Mouse (Mus musculus) forebrain, embryonic 15.5 days (tissue): Measurements from ENCODE around the gene Coa3. TPM values are rescaled to one million over a fixed set of nuclear protein-coding genes. Genes with fewer than 3 reads are reported as not detected.
A peak's percentile ranks its signal among the peaks of the same experiment; 100 is the strongest.

ENCODE experiments used
- ATAC-seq: fragments of 200-750 bp; cut with Nextera tagmentation; replicated peaks from 2 replicates; pipeline ENCODE4 v1.8.0; 2017; ENCODE audit warnings: mild to moderate bottlenecking, moderate TSS enrichment, moderate library complexity
- H3K27ac ChIP-seq: fragments of 300-500 bp; sonication (generic); replicated peaks from 2 replicates; pipeline ENCODE4 v1.5.1; 2015; ENCODE audit warnings: mild to moderate bottlenecking, inconsistent platforms
- H3K27me3 ChIP-seq: fragments of 300-500 bp; sonication (generic); 2 replicates; pipeline ENCODE4 v1.6.1; 2015; ENCODE audit warnings: inconsistent platforms
- H3K36me3 ChIP-seq: fragments of 300-500 bp; sonication (generic); 2 replicates; pipeline ENCODE4 v1.6.1; 2015; ENCODE audit warnings: mild to moderate bottlenecking, inconsistent platforms
- H3K4me1 ChIP-seq: fragments of 300-500 bp; sonication (generic); 2 replicates; pipeline ENCODE4 v1.6.1; 2015; ENCODE audit warnings: inconsistent platforms
- H3K4me2 ChIP-seq: fragments of 300-500 bp; sonication (generic); replicated peaks from 2 replicates; pipeline ENCODE4 v1.6.1; 2015; ENCODE audit warnings: mild to moderate bottlenecking, inconsistent platforms
- H3K4me3 ChIP-seq: fragments of 300-500 bp; sonication (generic); 2 replicates; pipeline ENCODE4 v1.5.1; 2015; ENCODE audit warnings: mild to moderate bottlenecking, inconsistent platforms
- H3K9ac ChIP-seq: fragments of 300-500 bp; sonication (generic); replicated peaks from 2 replicates; pipeline ENCODE4 v1.6.1; 2015; ENCODE audit warnings: mild to moderate bottlenecking, inconsistent platforms
- H3K9me3 ChIP-seq: fragments of 300-500 bp; sonication (generic); 2 replicates; pipeline ENCODE4 v1.6.1; 2016; ENCODE audit warnings: inconsistent platforms
- WGBS: fragments of 180-500 bp; shearing (Covaris S2); methylation state at CpG from one replicate; pipeline ENCODE4 v1.1.7; 2015; ENCODE audit warnings: mixed read lengths; 5-methylcytosine and 5-hydroxymethylcytosine counted together
- polyA plus RNA-seq: library from polyadenylated mRNA; unstranded; fragments of >200 nt; fragmentation: Nextera tagmentation; extraction: Ambion mirVana; gene quantifications from 2 replicates; pipeline ENCODE4 v1.2.1, GENCODE M21; 2015

The Coa3 gene
- polyA plus RNA-seq, 1 experiment from 2014 or later, result 208 TPM

GRCm38 (mm10) chr11:101311083-101311482 lies 32.2 kb upstream of the Coa3 start:
- H3K9me3 ChIP-seq, result no peaks in the 10 kb centered on the region
- no peak overlapping the region for H3K27ac ChIP-seq
- peaks cover 2% of the 10 kb centered on the region; the same call in 1 of the 2 replicates for H3K4me1 ChIP-seq
- WGBS, result 93% methylated on average over 3 of the region's 3 CpGs
- H3K27me3 ChIP-seq, result no peaks in the 10 kb centered on the region
- H3K4me3 ChIP-seq, result no peak overlapping the region
- H3K4me2 ChIP-seq, result no peak overlapping the region
- ATAC-seq, result no peak
- H3K9ac ChIP-seq, result no peak overlapping the region
- no peaks in the 10 kb centered on the region for H3K36me3 ChIP-seq

- ATAC-seq, result no peak
- no peak overlapping the region for H3K4me2 ChIP-seq
Measured at GRCm38 (mm10) chr11:101307744-101308143, 28.8 kb upstream of the Coa3 start.

GRCm38 (mm10) chr11:101302004-101302798 lies 23.3 kb upstream of the Coa3 start, which contains the start of gene Becn1:
TSS of gene Becn1 (minus strand) at chr11:101302286.
- peak within 1 kb of the TSS; percentile 96 for H3K4me3 ChIP-seq
- H3K4me1 ChIP-seq, result peaks cover 20% of the 10 kb centered on the region
- WGBS, result 6% methylated on average over 39 of the region's 39 CpGs
- ATAC-seq, result peak; percentile 93
- peak within 1 kb of the TSS; percentile 98 for H3K4me2 ChIP-seq
- peaks cover 18% of the 10 kb centered on the region for H3K36me3 ChIP-seq
- peak within 1 kb of the TSS; percentile 87 for H3K9ac ChIP-seq
- H3K27me3 ChIP-seq, result no peaks in the 10 kb centered on the region
- H3K9me3 ChIP-seq, result no peaks in the 10 kb centered on the region
- peak within 1 kb of the TSS; percentile 73 for H3K27ac ChIP-seq

More at GRCm38 (mm10) chr11:101307744-101308143, 28.8 kb upstream of the Coa3 start:
- Histone ChIP-seq H3K4me3 (no peak overlapping the region), H3K27me3 (no peaks in the 10 kb centered on the region), H3K4me1 (no peaks in the 10 kb centered on the region), H3K36me3 (no peaks in the 10 kb centered on the region), H3K27ac (no peak overlapping the region), H3K9ac (no peak overlapping the region), H3K9me3 (no peaks in the 10 kb centered on the region)
- WGBS, result 41% methylated on average over 5 of the region's 5 CpGs

- H3K4me3 ChIP-seq, result peak overlapping the region; percentile 96
- peaks cover 18% of the 10 kb centered on the region for H3K36me3 ChIP-seq
- H3K4me1 ChIP-seq, result peaks cover 20% of the 10 kb centered on the region
- ATAC-seq, result no peak; the same call in 1 of the 2 replicates
- 15% methylated on average over 26 of the region's 26 CpGs for WGBS
- peak overlapping the region; percentile 98 for H3K4me2 ChIP-seq
- peak overlapping the region; percentile 87 for H3K9ac ChIP-seq
- H3K27ac ChIP-seq, result peak overlapping the region; percentile 73
- no peaks in the 10 kb centered on the region for H3K27me3 ChIP-seq
- H3K9me3 ChIP-seq, result no peaks in the 10 kb centered on the region
Measured at GRCm38 (mm10) chr11:101301299-101302003, 22.5 kb upstream of the Coa3 start.

GRCm38 (mm10) chr11:101300881-101301280 lies 22.0 kb upstream of the Coa3 start:
- no peak for ATAC-seq

GRCm38 (mm10) chr11:101295191-101295590 lies 16.3 kb upstream of the Coa3 start:
- ATAC-seq, result no peak
- 92% methylated on average over 8 of the region's 8 CpGs for WGBS
- H3K36me3 ChIP-seq, result peaks cover 65% of the 10 kb centered on the region

More at GRCm38 (mm10) chr11:101300881-101301280, 22.0 kb upstream of the Coa3 start:
- peak overlapping the region; percentile 98 for H3K4me2 ChIP-seq
- H3K9ac ChIP-seq, result peak overlapping the region; percentile 87; the same call in 1 of the 2 replicates
- H3K27ac ChIP-seq, result no peak overlapping the region
- no peaks in the 10 kb centered on the region for H3K27me3 ChIP-seq
- peak overlapping the region; percentile 96 for H3K4me3 ChIP-seq
- peaks cover 20% of the 10 kb centered on the region for H3K4me1 ChIP-seq
- H3K9me3 ChIP-seq, result no peaks in the 10 kb centered on the region
- peaks cover 20% of the 10 kb centered on the region for H3K36me3 ChIP-seq
- 70% methylated on average over 7 of the region's 7 CpGs for WGBS

GRCm38 (mm10) chr11:101291231-101291630 lies 12.3 kb upstream of the Coa3 start:
- Histone ChIP-seq H3K27ac (no peak overlapping the region), H3K36me3 (peaks cover 80% of the 10 kb centered on the region), H3K9ac (no peak overlapping the region), H3K9me3 (no peaks in the 10 kb centered on the region), H3K4me3 (no peak overlapping the region), H3K4me1 (no peaks in the 10 kb centered on the region), H3K4me2 (no peak overlapping the region), H3K27me3 (no peaks in the 10 kb centered on the region)
- no peak for ATAC-seq
- 96% methylated on average over 8 of the region's 8 CpGs for WGBS

More at GRCm38 (mm10) chr11:101295191-101295590, 16.3 kb upstream of the Coa3 start:
- no peak overlapping the region for H3K27ac ChIP-seq
- H3K27me3 ChIP-seq, result no peaks in the 10 kb centered on the region
- H3K4me1 ChIP-seq, result peaks cover under 1% of the 10 kb centered on the region; the same call in 1 of the 2 replicates
- H3K4me2 ChIP-seq, result no peak overlapping the region
- H3K9ac ChIP-seq, result no peak overlapping the region
- no peaks in the 10 kb centered on the region for H3K9me3 ChIP-seq
- no peak overlapping the region for H3K4me3 ChIP-seq

- 89% methylated on average over 9 of the region's 9 CpGs for WGBS
- H3K9ac ChIP-seq, result no peak overlapping the region
- no peak overlapping the region for H3K4me2 ChIP-seq
- H3K27me3 ChIP-seq, result no peaks in the 10 kb centered on the region
- no peaks in the 10 kb centered on the region for H3K9me3 ChIP-seq
- no peak for ATAC-seq
- no peak overlapping the region for H3K27ac ChIP-seq
- peaks cover 56% of the 10 kb centered on the region for H3K36me3 ChIP-seq
- no peaks in the 10 kb centered on the region for H3K4me1 ChIP-seq
- H3K4me3 ChIP-seq, result no peak overlapping the region
Measured at GRCm38 (mm10) chr11:101287306-101287705, 8.4 kb upstream of the Coa3 start.

GRCm38 (mm10) chr11:101283805-101284204 lies 4.9 kb upstream of the Coa3 start:
- Histone ChIP-seq H3K36me3 (peaks cover 22% of the 10 kb centered on the region), H3K27ac (no peak overlapping the region), H3K9me3 (no peaks in the 10 kb centered on the region), H3K4me2 (no peak overlapping the region), H3K4me3 (no peak overlapping the region), H3K4me1 (peaks cover 6% of the 10 kb centered on the region), H3K9ac (no peak overlapping the region), H3K27me3 (no peaks in the 10 kb centered on the region)
- no peak for ATAC-seq
- 78% methylated on average over 4 of the region's 4 CpGs for whole genome bisulfite sequencing

GRCm38 (mm10) chr11:101282896-101283295 lies 4.0 kb upstream of the Coa3 start:
- no peak for ATAC-seq
- Histone ChIP-seq H3K4me3 (no peak overlapping the region), H3K9ac (no peak overlapping the region), H3K9me3 (no peaks in the 10 kb centered on the region), H3K36me3 (peaks cover 13% of the 10 kb centered on the region), H3K4me1 (peaks cover 10% of the 10 kb centered on the region), H3K4me2 (no peak overlapping the region), H3K27ac (no peak overlapping the region), H3K27me3 (no peaks in the 10 kb centered on the region)
- WGBS, result 8% methylated on average over 5 of the region's 5 CpGs

- H3K27me3 ChIP-seq, result no peaks in the 10 kb centered on the region
- H3K9me3 ChIP-seq, result no peaks in the 10 kb centered on the region
- ATAC-seq, result no peak
- peaks cover 28% of the 10 kb centered on the region for H3K4me1 ChIP-seq
- no peak overlapping the region for H3K4me3 ChIP-seq
- WGBS, result 66% methylated on average over 7 of the region's 7 CpGs
- no peak overlapping the region for H3K4me2 ChIP-seq
- no peaks in the 10 kb centered on the region; the same call in 1 of the 2 replicates for H3K36me3 ChIP-seq
- no peak overlapping the region for H3K9ac ChIP-seq
- no peak overlapping the region for H3K27ac ChIP-seq
Measured at GRCm38 (mm10) chr11:101280837-101281236, 1.9 kb upstream of the Coa3 start.

- Histone ChIP-seq H3K9ac (no peak overlapping the region; the same call in 1 of the 2 replicates), H3K4me3 (peak overlapping the region; percentile 92), H3K36me3 (no peaks in the 10 kb centered on the region), H3K4me2 (peak overlapping the region; percentile 63), H3K27ac (no peak overlapping the region), H3K9me3 (no peaks in the 10 kb centered on the region), H3K4me1 (peaks cover 28% of the 10 kb centered on the region), H3K27me3 (no peaks in the 10 kb centered on the region)
- peak; percentile 44 for ATAC-seq
- 64% methylated on average over 14 of the region's 14 CpGs for WGBS
Measured at GRCm38 (mm10) chr11:101279193-101279569, 267 bp upstream of the Coa3 start.
